Mouse (Mus musculus) mouse embryonic stem cell (cell line): ENCODE measurements around the gene Prodh2.
"Not testable (repeated sequence)": the region's sequence is repeated elsewhere in the genome, so short reads cannot be mapped to it uniquely, and the experiment has no call there.

Experiments
- in situ Hi-C, 2 experiments: fragments of 300-500 bp; cut with MboI; formaldehyde crosslinking; loops; 1 replicate in 1 of 2; 3 replicates in 1 of 2; pipeline ENCODE4 v1.14.3; 2019 to 2020; ENCODE audit warnings: low sequenced_read_pairs in 2 of 2, low pct_unique_long_range_greater_than_20kb in 1 of 2, mixed read lengths in 1 of 2; ENCODE audit not compliant: unreplicated experiment in 1 of 2

Gene Prodh2

GRCm38 (mm10) chr7:30493401-30493931 lies at the start of gene Prodh2:
Gene Prodh2, plus strand, starts transcription at chr7:30493622.
- in situ Hi-C loops: loop anchor here (5.0 kb wide), 1 partner anchor 124 kb away; no protein-coding TSS in a partner anchor

GRCm38 (mm10) chr7:30443696-30444095 lies 49.7 kb upstream of the Prodh2 start:
- in situ Hi-C loops: no loop called here

- in situ Hi-C loops: no loop called here
These were observed 49.1 kb upstream of the Prodh2 start for GRCm38 (mm10) chr7:30444154-30444970.

GRCm38 (mm10) chr7:30444971-30445751 lies 48.3 kb upstream of the Prodh2 start, which contains the start of gene Aplp1:
Gene Aplp1, minus strand, starts transcription at chr7:30445535.
- in situ Hi-C loops: no loop called here

- in situ Hi-C loops: no loop called here
These were observed 43.2 kb upstream of the Prodh2 start for GRCm38 (mm10) chr7:30450241-30450640.

GRCm38 (mm10) chr7:30453327-30453726 lies 40.1 kb upstream of the Prodh2 start:
- in situ Hi-C loops: no loop called here

- in situ Hi-C loops: no loop called here
These were observed 39.7 kb upstream of the Prodh2 start for GRCm38 (mm10) chr7:30453766-30454165.

- in situ Hi-C loops: no loop called here
These were observed 39.2 kb upstream of the Prodh2 start for GRCm38 (mm10) chr7:30454259-30454658.

GRCm38 (mm10) chr7:30456487-30456886 lies 36.9 kb upstream of the Prodh2 start:
- in situ Hi-C loops: no loop called here

GRCm38 (mm10) chr7:30456911-30457628 lies 36.4 kb upstream of the Prodh2 start:
- in situ Hi-C loops: no loop called here

GRCm38 (mm10) chr7:30457629-30458330 lies 35.6 kb upstream of the Prodh2 start, which contains the start of the genes Kirrel2 and Nphs1:
Gene Kirrel2, minus strand, starts transcription at chr7:30457690.
Gene Nphs1, plus strand, starts transcription at chr7:30458315.
- in situ Hi-C loops: no loop called here

GRCm38 (mm10) chr7:30459484-30459883 lies 33.9 kb upstream of the Prodh2 start:
- in situ Hi-C loops: no loop called here

- in situ Hi-C loops: no loop called here
These were observed 29.9 kb upstream of the Prodh2 start for GRCm38 (mm10) chr7:30463568-30463967.

- in situ Hi-C loops: no loop called here
These were observed 29.4 kb upstream of the Prodh2 start for GRCm38 (mm10) chr7:30463996-30464395.

GRCm38 (mm10) chr7:30464816-30465300 lies 28.6 kb upstream of the Prodh2 start:
- in situ Hi-C loops: no loop called here

- in situ Hi-C loops: loop anchor here (5.0 kb wide), 2 partner anchors 35 to 135 kb away; no protein-coding TSS in a partner anchor
These were observed 21.0 kb upstream of the Prodh2 start for GRCm38 (mm10) chr7:30472411-30472810.

- in situ Hi-C loops: loop anchor here (5.0 kb wide), 2 partner anchors 38 to 138 kb away; no protein-coding TSS in a partner anchor
These were observed 18.4 kb upstream of the Prodh2 start for GRCm38 (mm10) chr7:30474999-30475398.

GRCm38 (mm10) chr7:30476136-30476535 lies 17.3 kb upstream of the Prodh2 start:
- in situ Hi-C loops: not testable (repeated sequence)
